Comparison of ENCODE assay signal across 8 mouse cellular contexts in the genomic region with DNA sequence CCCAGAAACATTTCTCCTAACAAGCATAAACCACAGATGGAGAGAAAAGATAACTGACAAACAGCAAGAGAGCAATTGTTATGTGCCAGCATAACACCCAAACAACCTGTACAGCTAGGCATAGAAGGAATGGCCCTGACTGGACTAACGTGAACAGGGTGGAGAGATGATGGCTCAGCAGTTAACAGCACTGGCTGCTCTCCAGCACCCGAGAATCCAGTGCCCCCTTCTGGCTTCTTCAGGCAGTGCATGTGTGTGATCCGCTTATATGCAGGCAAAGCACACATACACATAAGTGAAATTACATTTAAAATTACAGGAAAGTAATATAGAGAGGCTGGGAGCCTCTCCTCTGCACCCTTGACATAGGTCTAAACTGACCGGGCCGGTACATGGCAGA. TPM values are rescaled to one million over a fixed set of nuclear protein-coding genes. Genes with fewer than 3 reads are reported as not detected.
DNase-seq lines count a peak whose midpoint lies in the region; ATAC-seq and TF ChIP-seq lines count a peak whose summit lies in the region.
"Had no signal": no experiment of that assay in that cellular context is flagged by ENCODE, and none has a peak within 500 bp of the region (broad histone marks: within the 10 kb centered on the region; RNA-seq: fewer than 3 reads in every experiment).

No protein-coding gene starts in this region.

- H3K4me3 ChIP-seq in left cerebral cortex, adult 2 months = no peak overlapping the region
- H3K4me3 ChIP-seq in G1E (ENCODE audit: low read depth, low read length) = no peak overlapping the region
- no peak overlapping the region for H3K4me3 ChIP-seq in hindbrain, postnatal 0 days (ENCODE audit: low read length)
- H3K4me3 ChIP-seq in liver, embryonic 14.5 days (ENCODE audit: insufficient read depth in 1 of 2, low read depth in 2 of 2, low read length in 2 of 2) = no peak overlapping the region

- H3K36me3 ChIP-seq in G1E (replicated peaks) = peaks cover 61% of the 10 kb centered on the region
- peaks cover 3% of the 10 kb centered on the region for H3K36me3 ChIP-seq in hindbrain, postnatal 0 days (ENCODE audit: insufficient read depth, low read length)
- no peaks in the 10 kb centered on the region; the same call in 1 of the 2 replicates for H3K36me3 ChIP-seq in liver, embryonic 14.5 days (replicated peaks; ENCODE audit: control insufficient read depth, insufficient read depth, low read depth)

- no peak overlapping the region for H3K4me2 ChIP-seq in hindbrain, postnatal 0 days (ENCODE audit: low read depth, low read length)
- H3K4me2 ChIP-seq in liver, embryonic 14.5 days (ENCODE audit: low read depth) = no peak overlapping the region

- TF ChIP-seq EP300 in liver, embryonic 14.5 days (IDR thresholded peaks at IDR 0.05; ENCODE audit: low read depth) = no peak

- peak; percentile 62 for TF ChIP-seq CTCF in left cerebral cortex, adult 2 months (IDR thresholded peaks at IDR 0.05)
- TF ChIP-seq CTCF in G1E (IDR thresholded peaks at IDR 0.05; ENCODE audit: low read depth, low read length) = peak; percentile 62
- peak; percentile 61 for TF ChIP-seq CTCF in hindbrain, postnatal 0 days (IDR thresholded peaks at IDR 0.05; ENCODE audit: low read depth)
- peak; percentile 82 for TF ChIP-seq CTCF in liver, embryonic 14.5 days (IDR thresholded peaks at IDR 0.05; ENCODE audit: low read depth)

- H3K4me1 ChIP-seq in G1E (ENCODE audit: insufficient read depth, low read depth, low read length) = no peaks in the 10 kb centered on the region
- no peaks in the 10 kb centered on the region for H3K4me1 ChIP-seq in hindbrain, postnatal 0 days (ENCODE audit: insufficient read depth, low read length)
- no peaks in the 10 kb centered on the region for H3K4me1 ChIP-seq in liver, embryonic 14.5 days (replicated peaks; ENCODE audit: control insufficient read depth in 2 of 2, insufficient read depth in 2 of 2, low read length in 1 of 2)

- WGBS in hindbrain, postnatal 0 days = 52% methylated on average over 5 of the region's 5 CpGs
- WGBS in liver, embryonic 14.5 days (ENCODE audit: insufficient replicate concordance) = 47% methylated on average over 5 of the region's 5 CpGs

- no peak overlapping the region for H3K27ac ChIP-seq in left cerebral cortex, adult 2 months
- no peak overlapping the region for H3K27ac ChIP-seq in hindbrain, postnatal 0 days
- no peak overlapping the region for H3K27ac ChIP-seq in liver, embryonic 14.5 days

- peak in 1 of 2 experiments; percentile 36 for DNase-seq in left cerebral cortex, adult 2 months (ENCODE audit: extremely low spot score in 1 of 2, low spot score in 2 of 2)
- DNase-seq in left cerebral cortex, adult 11 months (ENCODE audit: low spot score) = no peak
- no peak for DNase-seq in G1E (ENCODE audit: low spot score)
- peak; percentile 14 for DNase-seq in adrenal gland, adult 8-10 months
- DNase-seq in hindbrain, postnatal 0 days (ENCODE audit: low spot score) = peak; percentile 53
- DNase-seq in liver, embryonic 14.5 days (ENCODE audit: low read depth in 3 of 3, low spot score in 3 of 3) = peak in 1 of 3 experiments; percentile 28
- DNase-seq in spleen, postnatal 36 days (ENCODE audit: low spot score in 2 of 2) = peak; percentile 32

- ATAC-seq in G1E (ENCODE audit: extremely low read depth, insufficient number of reproducible peaks, low FRiP score, poor library complexity, severe bottlenecking) = peak; percentile 76
- no peak for ATAC-seq in hindbrain, postnatal 0 days
- no peak for ATAC-seq in liver, embryonic 14.5 days (ENCODE audit: insufficient read depth)

- intact Hi-C loops in left cerebral cortex, adult 2 months (cut with DNase I) = loop anchor here (10.0 kb wide), 1 partner anchor 225 kb away; no protein-coding TSS in a partner anchor

- H3K27me3 ChIP-seq in G1E (ENCODE audit: insufficient read depth, low read length) = no peaks in the 10 kb centered on the region
- no peaks in the 10 kb centered on the region for H3K27me3 ChIP-seq in hindbrain, postnatal 0 days (ENCODE audit: insufficient read depth, low read length)
- no peaks in the 10 kb centered on the region for H3K27me3 ChIP-seq in liver, embryonic 14.5 days (ENCODE audit: control insufficient read depth, insufficient read depth, low read length)

- H3K9me3 ChIP-seq in G1E (replicated peaks) = no peaks in the 10 kb centered on the region
- no peaks in the 10 kb centered on the region for H3K9me3 ChIP-seq in hindbrain, postnatal 0 days (ENCODE audit: low read length)
- H3K9me3 ChIP-seq in liver, embryonic 14.5 days (ENCODE audit: control insufficient read depth, low read length) = no peaks in the 10 kb centered on the region

- no peak overlapping the region for H3K9ac ChIP-seq in hindbrain, postnatal 0 days (replicated peaks; ENCODE audit: low read length)
- no peak overlapping the region for H3K9ac ChIP-seq in liver, embryonic 14.5 days (replicated peaks)

RNA-seq across cellular contexts. Expression of a gene that starts 16.2 kb away (rescaled TPM):
- 10 to 100 TPM; 21.4 to 24.7 TPM for total RNA-seq in left cerebral cortex, adult 2 months (2021)
- total RNA-seq in G1E (2014; fragmentation: Nextera tagmentation) (32.5 TPM in 2 replicates), G1E (2017) (24.0 and 26.4 TPM in 2 replicates)
- 4.5 and 9.8 TPM in 2 replicates for polyA plus RNA-seq in G1E (2012)
- 10 to 100 TPM; 33.2 to 69.5 (median 51.8) TPM for total RNA-seq in adrenal gland, adult 8-10 months (2022)
- total RNA-seq in hindbrain, postnatal 0 days (2014; rRNA removed) = 14.2 and 16.1 TPM in 2 replicates
- polyA plus RNA-seq in hindbrain, postnatal 0 days (2015; fragmentation: Nextera tagmentation; extraction: Ambion mirVana) = 6.5 and 7.4 TPM in 2 replicates
- polyA plus RNA-seq in liver, embryonic 14.5 days (2012; rRNA removed) = 11.9 and 13.5 TPM in 2 replicates
- polyA plus RNA-seq in liver, embryonic 14.5 days (2014; fragmentation: Nextera tagmentation; extraction: Ambion mirVana) = 16.3 and 18.8 TPM in 2 replicates

RNA-seq across cellular contexts. Expression of a gene that starts 16.4 kb away (rescaled TPM):
- 10 to 100 TPM; 39.2 to 42.2 TPM for total RNA-seq in left cerebral cortex, adult 2 months (2021)
- total RNA-seq in G1E (2014; fragmentation: Nextera tagmentation) = 36.8 and 43.7 TPM in 2 replicates
- total RNA-seq in G1E (2017) = 40.9 and 41.3 TPM in 2 replicates
- 8.7 and 9.6 TPM in 2 replicates for polyA plus RNA-seq in G1E (2012)
- total RNA-seq in adrenal gland, adult 8-10 months (2022) = 10 to 100 TPM; 44.4 to 55.0 (median 47.9) TPM
- 45.1 and 54.2 TPM in 2 replicates for total RNA-seq in hindbrain, postnatal 0 days (2014; rRNA removed)
- polyA plus RNA-seq in hindbrain, postnatal 0 days (2015; fragmentation: Nextera tagmentation; extraction: Ambion mirVana) = 68.2 and 71.7 TPM in 2 replicates
- polyA plus RNA-seq in liver, embryonic 14.5 days (2012; rRNA removed) = 9.6 and 14.6 TPM in 2 replicates
- polyA plus RNA-seq in liver, embryonic 14.5 days (2014; fragmentation: Nextera tagmentation; extraction: Ambion mirVana) = 21.2 and 21.4 TPM in 2 replicates

RNA-seq across cellular contexts. Expression of a gene that starts 38.9 kb away (rescaled TPM):
- not detected for total RNA-seq in left cerebral cortex, adult 2 months (2021)
- not detected in 2 replicates for total RNA-seq in G1E (2014; fragmentation: Nextera tagmentation)
- total RNA-seq in G1E (2017) = not detected in 2 replicates
- not detected in 2 replicates for polyA plus RNA-seq in G1E (2012)
- not detected for total RNA-seq in adrenal gland, adult 8-10 months (2022)
- total RNA-seq in hindbrain, postnatal 0 days (2014; rRNA removed) = not detected in 2 replicates
- not detected in 2 replicates for polyA plus RNA-seq in hindbrain, postnatal 0 days (2015; fragmentation: Nextera tagmentation; extraction: Ambion mirVana)
- polyA plus RNA-seq in liver, embryonic 14.5 days (2012; rRNA removed) = not detected in 2 replicates
- not detected in 2 replicates for polyA plus RNA-seq in liver, embryonic 14.5 days (2014; fragmentation: Nextera tagmentation; extraction: Ambion mirVana)
- polyA plus RNA-seq: heart, embryonic 16.5 days had no signal

RNA-seq across cellular contexts. Expression of a gene that starts 47.4 kb away (rescaled TPM):
- under 1 TPM in 1 of 2 experiments, not detected in 1; 0.20 TPM for total RNA-seq in left cerebral cortex, adult 2 months (2021)
- total RNA-seq in G1E (2014; fragmentation: Nextera tagmentation) (not detected in 2 replicates), G1E (2017) (0.33 TPM in 1 of 2 replicates, not detected in the other)
- polyA plus RNA-seq in G1E (2012) = not detected in 2 replicates
- total RNA-seq in adrenal gland, adult 8-10 months (2022) = under 1 TPM in 2 of 4 experiments, not detected in 2; 0.15 to 0.25 TPM
- total RNA-seq in hindbrain, postnatal 0 days (2014; rRNA removed) = 0.54 and 1.3 TPM in 2 replicates
- 0.93 and 1.0 TPM in 2 replicates for polyA plus RNA-seq in hindbrain, postnatal 0 days (2015; fragmentation: Nextera tagmentation; extraction: Ambion mirVana)
- 0.09 and 0.11 TPM in 2 replicates for polyA plus RNA-seq in liver, embryonic 14.5 days (2012; rRNA removed)
- 0.19 and 0.24 TPM in 2 replicates for polyA plus RNA-seq in liver, embryonic 14.5 days (2014; fragmentation: Nextera tagmentation; extraction: Ambion mirVana)

Comparison
In these comparisons a context has a peak if more than half of its experiments do, and no peak if none do; other contexts are left out.
1. DNase-seq: peak in adrenal gland, adult 8-10 months (single experiment), hindbrain, postnatal 0 days (single experiment) and spleen, postnatal 36 days (2 of 2); none in left cerebral cortex, adult 11 months (single experiment) and G1E (single experiment).
2. Peak in every context shown above with its lines, with median percentiles within 50 percentile points of each other: CTCF ChIP-seq.